Mouse (Mus musculus): Measurements from ENCODE around the gene Tpm1. TPM values are rescaled to one million over a fixed set of nuclear protein-coding genes. Genes with fewer than 3 reads are reported as not detected.

Tpm1 gene
- polyA plus RNA-seq, 1 experiment from 2014 or later: 577 TPM

- Histone ChIP-seq H3K27ac (no peak overlapping the region), H3K4me3 (replicated peaks; ENCODE audit: low read depth, low read length) (no peak overlapping the region), H3K4me1 (replicated peaks; ENCODE audit: insufficient read depth, low read length) (0 out of 2 replicates have a peak, but pooled peaks cover 4% of the 10 kb centered on the region), H3K27me3 (ENCODE audit: insufficient read depth, low read length) (no peaks in the 10 kb centered on the region), H3K9me3 (replicated peaks; ENCODE audit: low read length) (no peaks in the 10 kb centered on the region), H3K4me2 (ENCODE audit: low read length) (no peak overlapping the region), H3K36me3 (ENCODE audit: insufficient read depth, low read length) (no peaks in the 10 kb centered on the region), H3K9ac (ENCODE audit: low read depth, low read length) (no peak overlapping the region)
- no peak for ATAC-seq (replicated peaks; ENCODE audit: low FRiP score, low read depth)
- WGBS: 66% methylated on average over 5 of the region's 5 CpGs
- TF ChIP-seq CTCF (IDR thresholded peaks at IDR 0.05; ENCODE audit: low read depth): no peak
- DNase-seq (ENCODE audit: low spot score): peak; percentile 49
Measured at GRCm38 (mm10) chr9:67089167-67089566, 40.0 kb upstream of the Tpm1 start.

- DNase-seq (ENCODE audit: low spot score) (no peak), ATAC-seq (replicated peaks; ENCODE audit: low FRiP score, low read depth) (no peak)
- Histone ChIP-seq H3K36me3 (ENCODE audit: insufficient read depth, low read length) (no peaks in the 10 kb centered on the region), H3K9ac (ENCODE audit: low read depth, low read length) (no peak overlapping the region), H3K4me3 (replicated peaks; ENCODE audit: low read depth, low read length) (no peak overlapping the region), H3K27me3 (ENCODE audit: insufficient read depth, low read length) (no peaks in the 10 kb centered on the region), H3K4me1 (replicated peaks; ENCODE audit: insufficient read depth, low read length) (no peaks in the 10 kb centered on the region), H3K9me3 (replicated peaks; ENCODE audit: low read length) (no peaks in the 10 kb centered on the region), H3K4me2 (ENCODE audit: low read length) (no peak overlapping the region), H3K27ac (no peak overlapping the region)
- TF ChIP-seq CTCF (IDR thresholded peaks at IDR 0.05; ENCODE audit: low read depth): no peak; the same call in 1 of the 2 replicates
- 49% methylated on average over 4 of the region's 4 CpGs for WGBS
Measured at GRCm38 (mm10) chr9:67083801-67084200, 34.6 kb upstream of the Tpm1 start.

DNA sequence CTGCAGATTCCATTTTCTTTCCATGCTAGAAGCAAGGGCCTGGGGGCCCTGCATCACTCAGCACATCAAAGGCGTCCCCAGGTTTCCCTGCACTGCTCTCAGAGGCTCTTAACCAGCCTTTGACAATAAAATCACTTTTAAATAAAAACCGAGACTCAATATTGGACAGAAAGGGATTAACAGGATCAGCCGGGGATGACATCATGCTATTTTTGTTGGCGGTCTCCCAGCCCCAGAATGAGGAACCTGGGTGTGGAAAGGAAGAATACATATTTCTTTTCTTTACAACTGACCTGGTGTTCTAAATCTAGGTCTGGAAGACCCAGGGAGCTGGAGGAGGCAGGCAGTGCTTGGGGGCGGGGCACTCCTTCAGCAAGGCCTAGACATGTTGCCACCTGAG lies 32.5 kb upstream of the Tpm1 start:
- no peaks in the 10 kb centered on the region for H3K27me3 ChIP-seq (ENCODE audit: insufficient read depth, low read length)
- H3K4me2 ChIP-seq (ENCODE audit: low read length): no peak overlapping the region
- no peaks in the 10 kb centered on the region for H3K36me3 ChIP-seq (ENCODE audit: insufficient read depth, low read length)
- no peaks in the 10 kb centered on the region for H3K9me3 ChIP-seq (replicated peaks; ENCODE audit: low read length)
- no peak overlapping the region for H3K4me3 ChIP-seq (replicated peaks; ENCODE audit: low read depth, low read length)
- DNase-seq (ENCODE audit: low spot score): no peak
- WGBS: 61% methylated on average over 5 of the region's 5 CpGs
- TF ChIP-seq CTCF (IDR thresholded peaks at IDR 0.05; ENCODE audit: low read depth): no peak
- H3K4me1 ChIP-seq (replicated peaks; ENCODE audit: insufficient read depth, low read length): no peaks in the 10 kb centered on the region
- no peak overlapping the region for H3K27ac ChIP-seq
- no peak for ATAC-seq (replicated peaks; ENCODE audit: low FRiP score, low read depth)
- no peak overlapping the region for H3K9ac ChIP-seq (ENCODE audit: low read depth, low read length)

DNA sequence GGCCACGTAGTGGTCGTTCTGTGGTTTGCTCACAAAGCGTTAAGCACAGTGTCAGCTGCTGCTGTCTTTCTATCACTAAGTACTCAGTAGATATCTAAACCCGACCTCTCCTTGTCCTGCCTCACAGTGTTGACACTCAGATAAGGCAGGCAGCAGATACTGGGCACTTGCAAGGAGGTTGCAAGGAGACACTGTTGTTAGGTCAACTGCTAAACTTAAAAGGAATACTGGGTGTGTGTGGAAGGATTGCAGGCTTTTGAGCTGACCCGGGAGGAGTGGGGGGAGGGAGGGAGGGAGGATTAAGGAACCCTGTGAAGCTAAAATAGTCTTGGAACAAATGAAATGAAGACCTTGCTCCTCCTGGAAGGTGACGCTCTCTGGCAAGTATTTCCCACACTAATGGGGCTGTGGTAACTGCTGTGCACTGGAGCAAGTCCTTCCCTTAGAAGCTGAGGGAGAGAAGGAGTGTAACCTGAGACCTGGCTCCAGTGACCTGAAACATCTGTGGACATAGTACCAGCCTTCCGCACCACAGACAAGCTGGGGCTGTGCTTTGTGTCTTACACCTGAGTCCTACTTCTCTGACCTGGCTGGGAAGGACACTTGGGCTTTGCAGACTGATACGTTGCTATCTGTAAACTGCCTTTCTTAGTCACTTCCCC lies 28.6 kb upstream of the Tpm1 start:
- H3K4me2 ChIP-seq (ENCODE audit: low read length): no peak overlapping the region
- H3K9me3 ChIP-seq (replicated peaks; ENCODE audit: low read length): no peaks in the 10 kb centered on the region
- 17% methylated on average over 8 of the region's 8 CpGs for WGBS
- H3K27ac ChIP-seq: peak overlapping the region; percentile 85
- no peaks in the 10 kb centered on the region for H3K4me1 ChIP-seq (replicated peaks; ENCODE audit: insufficient read depth, low read length)
- no peaks in the 10 kb centered on the region for H3K27me3 ChIP-seq (ENCODE audit: insufficient read depth, low read length)
- no peak overlapping the region for H3K4me3 ChIP-seq (replicated peaks; ENCODE audit: low read depth, low read length)
- ATAC-seq (replicated peaks; ENCODE audit: low FRiP score, low read depth) (peak; percentile 91), DNase-seq (ENCODE audit: low spot score) (peak; percentile 89)
- no peaks in the 10 kb centered on the region for H3K36me3 ChIP-seq (ENCODE audit: insufficient read depth, low read length)
- H3K9ac ChIP-seq (ENCODE audit: low read depth, low read length): no peak overlapping the region
- no peak; the same call in 1 of the 2 replicates for TF ChIP-seq CTCF (IDR thresholded peaks at IDR 0.05; ENCODE audit: low read depth)

DNA sequence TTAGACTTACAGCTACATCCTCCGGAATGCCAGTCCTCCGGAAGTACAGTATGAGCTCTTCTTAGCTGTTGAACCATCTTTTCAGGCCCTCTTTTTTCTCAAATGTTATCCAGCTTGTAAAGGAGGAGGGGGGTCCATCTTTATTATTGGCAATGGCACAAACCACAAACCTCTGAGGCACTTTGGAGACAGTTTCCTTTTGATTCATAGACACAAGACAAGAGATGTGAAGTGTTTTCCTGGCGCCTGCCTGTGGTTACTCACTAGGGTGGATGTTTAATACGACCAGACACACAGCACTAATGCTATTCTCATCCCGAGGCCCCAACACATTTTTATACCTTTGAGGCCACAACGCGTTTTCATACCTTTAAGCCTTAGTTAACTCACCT lies 28.1 kb upstream of the Tpm1 start:
- 51% methylated on average over 7 of the region's 7 CpGs for WGBS
- Histone ChIP-seq H3K4me1 (replicated peaks; ENCODE audit: insufficient read depth, low read length) (no peaks in the 10 kb centered on the region), H3K9me3 (replicated peaks; ENCODE audit: low read length) (no peaks in the 10 kb centered on the region), H3K4me3 (replicated peaks; ENCODE audit: low read depth, low read length) (no peak overlapping the region), H3K9ac (ENCODE audit: low read depth, low read length) (no peak overlapping the region), H3K27me3 (ENCODE audit: insufficient read depth, low read length) (no peaks in the 10 kb centered on the region), H3K4me2 (ENCODE audit: low read length) (no peak overlapping the region), H3K27ac (peak overlapping the region; percentile 85), H3K36me3 (ENCODE audit: insufficient read depth, low read length) (no peaks in the 10 kb centered on the region)
- DNase-seq (ENCODE audit: low spot score) (no peak), ATAC-seq (replicated peaks; ENCODE audit: low FRiP score, low read depth) (no peak)
- no peak for TF ChIP-seq CTCF (IDR thresholded peaks at IDR 0.05; ENCODE audit: low read depth)

DNA sequence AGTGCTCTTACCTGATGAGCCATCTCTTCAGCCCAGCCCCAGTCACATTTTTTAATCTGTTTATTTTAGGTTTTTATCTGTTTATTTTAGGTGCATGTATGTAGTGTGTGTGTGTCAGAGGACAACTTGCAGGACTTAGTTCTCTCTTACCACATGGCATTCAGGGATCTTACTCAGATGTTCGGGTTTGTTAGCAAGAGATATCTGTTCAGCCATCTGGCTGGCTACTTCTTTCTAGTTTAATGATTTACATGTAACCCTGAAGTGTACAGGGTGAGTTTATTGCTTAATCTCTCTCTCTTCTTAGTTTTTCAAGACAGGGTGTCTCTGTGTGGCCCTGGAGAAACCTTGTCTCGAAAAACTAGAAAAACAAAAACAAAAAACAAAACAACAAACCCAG lies 23.0 kb upstream of the Tpm1 start:
- Histone ChIP-seq H3K4me2 (ENCODE audit: low read length) (no peak overlapping the region), H3K9ac (ENCODE audit: low read depth, low read length) (no peak overlapping the region), H3K4me3 (replicated peaks; ENCODE audit: low read depth, low read length) (no peak overlapping the region), H3K27ac (peak overlapping the region; percentile 71), H3K27me3 (ENCODE audit: insufficient read depth, low read length) (no peaks in the 10 kb centered on the region), H3K4me1 (replicated peaks; ENCODE audit: insufficient read depth, low read length) (no peaks in the 10 kb centered on the region), H3K9me3 (replicated peaks; ENCODE audit: low read length) (no peaks in the 10 kb centered on the region), H3K36me3 (ENCODE audit: insufficient read depth, low read length) (no peaks in the 10 kb centered on the region)
- TF ChIP-seq CTCF (IDR thresholded peaks at IDR 0.05; ENCODE audit: low read depth): no peak
- ATAC-seq (replicated peaks; ENCODE audit: low FRiP score, low read depth): no peak
- 21% methylated on average over 2 of the region's 2 CpGs for WGBS
- DNase-seq (ENCODE audit: low spot score): peak; percentile 53

DNA sequence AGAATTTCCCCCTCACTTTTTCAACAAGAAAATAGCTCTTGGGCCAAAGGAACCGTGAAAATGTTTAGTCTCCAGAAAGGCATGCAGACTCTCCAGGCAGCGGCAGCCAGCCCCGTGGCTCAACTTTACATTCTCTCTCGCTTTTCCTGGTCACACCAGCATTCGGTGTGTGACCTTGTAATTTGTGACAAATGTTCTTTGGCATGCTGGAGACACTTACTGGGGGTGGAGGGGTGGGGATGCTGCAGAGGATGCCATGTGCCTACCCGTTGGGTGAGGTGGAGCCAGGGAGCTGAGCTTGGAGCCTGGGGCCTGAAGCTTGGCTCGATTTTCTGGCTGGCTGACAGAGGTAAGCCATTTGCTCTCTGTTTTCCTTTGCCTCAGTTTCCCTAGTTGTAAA lies 22.4 kb upstream of the Tpm1 start:
- no peak overlapping the region for H3K9ac ChIP-seq (ENCODE audit: low read depth, low read length)
- H3K4me2 ChIP-seq (ENCODE audit: low read length): no peak overlapping the region
- peak; percentile 25 for DNase-seq (ENCODE audit: low spot score)
- H3K27me3 ChIP-seq (ENCODE audit: insufficient read depth, low read length): no peaks in the 10 kb centered on the region
- H3K27ac ChIP-seq: peak overlapping the region; percentile 71
- no peak for ATAC-seq (replicated peaks; ENCODE audit: low FRiP score, low read depth)
- H3K4me3 ChIP-seq (replicated peaks; ENCODE audit: low read depth, low read length): no peak overlapping the region
- 18% methylated on average over 7 of the region's 7 CpGs for WGBS
- H3K4me1 ChIP-seq (replicated peaks; ENCODE audit: insufficient read depth, low read length): no peaks in the 10 kb centered on the region
- no peak for TF ChIP-seq CTCF (IDR thresholded peaks at IDR 0.05; ENCODE audit: low read depth)
- H3K9me3 ChIP-seq (replicated peaks; ENCODE audit: low read length): no peaks in the 10 kb centered on the region
- no peaks in the 10 kb centered on the region for H3K36me3 ChIP-seq (ENCODE audit: insufficient read depth, low read length)

All from kidney, postnatal 0 days (tissue).